Mouse (Mus musculus): ENCODE data around the gene Gm3618.
"Not testable (repeated sequence)": the region's sequence is repeated elsewhere in the genome, so short reads cannot be mapped to it uniquely, and the experiment has no call there.

DNA sequence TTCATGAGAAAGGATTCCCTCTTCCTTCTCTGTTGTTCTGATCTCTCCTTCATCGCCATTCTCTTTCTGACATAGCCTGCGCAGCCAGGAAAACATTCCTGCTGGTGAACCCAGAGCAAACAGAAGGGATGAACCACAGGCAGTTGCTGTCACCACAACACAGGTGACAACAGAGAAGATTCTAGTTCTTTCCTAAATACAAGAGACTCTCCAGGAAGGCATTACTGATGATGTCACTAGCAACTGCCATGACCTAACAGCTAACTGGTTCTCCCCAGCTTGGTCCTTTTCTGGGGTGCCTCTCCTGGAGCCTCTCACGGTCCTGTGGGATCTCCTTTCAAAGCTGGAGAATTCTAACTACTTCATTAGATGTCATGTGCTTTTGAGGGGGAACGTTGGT, 46.7 kb upstream of the Gm3618 start, which contains the start of gene Gm16440:
- TF ChIP-seq CTCF, POLR2A (IDR thresholded peaks at IDR 0.05; ENCODE audit: extremely low read depth, insufficient read depth, low read length): not testable (repeated sequence)
